Mouse (Mus musculus) liver, adult 2 months (tissue): ENCODE measurements at regions not wholly inside any gene's neighbourhood (a gene's known extent, or its start where the extent isn't known, plus 50 kb on each side); places are given as distances from the start of the nearest gene placed in this dataset.
A peak's percentile ranks its signal among the peaks of the same experiment; 100 is the strongest.

Experiments
- DNase-seq: peaks from one replicate; pipeline ENCODE4 v3.0.0-alpha.2; 2011; ENCODE audit warnings: low read depth, low spot score; ENCODE audit errors: extremely low read depth
- H3K27ac ChIP-seq: fragments of 200-500 bp; replicated peaks from 2 replicates; pipeline ENCODE4 v1.5.1; 2012; ENCODE audit warnings: low read depth, mild to moderate bottlenecking, control low read depth, inconsistent platforms, low read length; ENCODE audit not compliant: insufficient read depth
- H3K27me3 ChIP-seq: fragments of 200-500 bp; 2 replicates; pipeline ENCODE4 v1.6.1; 2012; ENCODE audit warnings: mild to moderate bottlenecking, moderate library complexity, low read length, inconsistent platforms; ENCODE audit not compliant: control insufficient read depth, insufficient read depth
- H3K36me3 ChIP-seq: fragments of 200-500 bp; 2 replicates; pipeline ENCODE4 v1.6.1; 2012; ENCODE audit warnings: low read length, inconsistent platforms; ENCODE audit not compliant: control insufficient read depth, insufficient read depth
- H3K4me1 ChIP-seq: fragments of 200-500 bp; 2 replicates; pipeline ENCODE4 v1.6.1; 2011; ENCODE audit warnings: low read length; ENCODE audit not compliant: control insufficient read depth, insufficient read depth
- H3K4me3 ChIP-seq: fragments of 200-500 bp; 2 replicates; pipeline ENCODE4 v1.5.1; 2011; ENCODE audit warnings: low read depth, mild to moderate bottlenecking, control low read depth, low read length, moderate library complexity; ENCODE audit not compliant: insufficient read depth
- H3K79me2 ChIP-seq: fragments of 200-500 bp; 2 replicates; pipeline ENCODE4 v1.6.1; 2012; ENCODE audit warnings: inconsistent platforms, mild to moderate bottlenecking, low read length, moderate library complexity; ENCODE audit not compliant: control insufficient read depth, insufficient read depth
- H3K9ac ChIP-seq: fragments of 200-500 bp; 2 replicates; pipeline ENCODE4 v1.6.1; 2012; ENCODE audit warnings: low read depth, mild to moderate bottlenecking, control low read depth, inconsistent platforms, low read length
- CTCF ChIP-seq: fragments of 200-500 bp; IDR thresholded peaks from 2 replicates; pipeline ENCODE4 v1.5.1; 2011; ENCODE audit warnings: low read depth, low read length, control low read depth
- POLR2A ChIP-seq: fragments of 200-500 bp; IDR thresholded peaks from 2 replicates; pipeline ENCODE4 v1.6.1; 2011; ENCODE audit warnings: low read length, control low read depth; ENCODE audit not compliant: insufficient read depth; ENCODE audit errors: extremely low read depth
- WGBS: fragments of 180-500 bp; shearing (Covaris S2); methylation state at CpG from one replicate; pipeline ENCODE4 v1.1.7; 2018; 5-methylcytosine and 5-hydroxymethylcytosine counted together

GRCm38 (mm10) chr9:50181360-50181759, 163.4 kb downstream of the Rpl10-ps3 start:
- DNase-seq = no peak
- Histone ChIP-seq H3K79me2 (no peaks in the 10 kb centered on the region), H3K4me1 (no peaks in the 10 kb centered on the region), H3K27me3 (peaks cover 6% of the 10 kb centered on the region; the same call in 1 of the 2 replicates), H3K9ac (no peak overlapping the region), H3K27ac (no peak overlapping the region), H3K4me3 (no peak overlapping the region), H3K36me3 (no peaks in the 10 kb centered on the region)
- no peak for TF ChIP-seq CTCF
- no peak for TF ChIP-seq POLR2A
- WGBS = 73% methylated on average over 2 of the region's 2 CpGs

- no peaks in the 10 kb centered on the region for H3K79me2 ChIP-seq
- no peak overlapping the region for H3K27ac ChIP-seq
- WGBS = 81% methylated on average over 2 of the region's 2 CpGs
- no peak for DNase-seq
- no peaks in the 10 kb centered on the region for H3K27me3 ChIP-seq
- H3K9ac ChIP-seq = no peak overlapping the region
- no peaks in the 10 kb centered on the region for H3K36me3 ChIP-seq
- TF ChIP-seq CTCF (no peak), POLR2A (no peak)
- no peak overlapping the region for H3K4me3 ChIP-seq
- no peaks in the 10 kb centered on the region for H3K4me1 ChIP-seq
These were observed 168.6 kb downstream of the Rpl10-ps3 start for GRCm38 (mm10) chr9:50176131-50176530.

- no peak for TF ChIP-seq POLR2A
- 0 out of 2 replicates have a peak, but pooled peaks have one; percentile 27 for TF ChIP-seq CTCF
- peak; percentile 55 for DNase-seq
- H3K4me3 ChIP-seq = no peak overlapping the region
- no peaks in the 10 kb centered on the region for H3K4me1 ChIP-seq
- H3K9ac ChIP-seq = no peak overlapping the region
- H3K27ac ChIP-seq = no peak overlapping the region
- H3K27me3 ChIP-seq = no peaks in the 10 kb centered on the region
- H3K36me3 ChIP-seq = no peaks in the 10 kb centered on the region
- 50% methylated on average over 7 of the region's 7 CpGs for WGBS
- no peaks in the 10 kb centered on the region for H3K79me2 ChIP-seq
These were observed 172.8 kb downstream of the Rpl10-ps3 start for GRCm38 (mm10) chr9:50171826-50172464.

DNA sequence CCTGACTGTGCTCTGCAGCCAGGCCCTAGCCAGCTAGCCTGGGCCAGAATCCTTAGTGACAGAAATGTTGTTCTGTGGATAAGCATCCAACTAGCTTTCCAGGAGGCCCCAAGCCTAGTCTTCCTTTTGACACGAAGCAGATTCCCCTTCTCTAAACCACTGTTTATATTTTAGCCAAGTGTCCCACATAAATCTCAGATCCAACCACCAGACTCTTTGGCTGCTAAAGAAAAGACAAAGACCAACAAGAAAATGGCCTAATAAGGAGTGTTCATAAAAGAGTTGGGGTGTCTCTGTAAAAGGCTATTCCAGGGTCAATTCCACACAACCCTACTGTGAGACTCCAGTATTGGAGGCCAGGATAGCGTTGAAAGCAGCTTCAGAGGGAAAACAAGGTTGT, 173.6 kb downstream of the Rpl10-ps3 start:
- H3K4me3 ChIP-seq = no peak overlapping the region
- no peaks in the 10 kb centered on the region for H3K4me1 ChIP-seq
- no peak for TF ChIP-seq CTCF
- TF ChIP-seq POLR2A = no peak
- H3K9ac ChIP-seq = no peak overlapping the region
- no peaks in the 10 kb centered on the region for H3K79me2 ChIP-seq
- H3K36me3 ChIP-seq = no peaks in the 10 kb centered on the region
- 65% methylated on average over 2 of the region's 2 CpGs for WGBS
- no peaks in the 10 kb centered on the region for H3K27me3 ChIP-seq
- no peak for DNase-seq
- no peak overlapping the region for H3K27ac ChIP-seq

DNA sequence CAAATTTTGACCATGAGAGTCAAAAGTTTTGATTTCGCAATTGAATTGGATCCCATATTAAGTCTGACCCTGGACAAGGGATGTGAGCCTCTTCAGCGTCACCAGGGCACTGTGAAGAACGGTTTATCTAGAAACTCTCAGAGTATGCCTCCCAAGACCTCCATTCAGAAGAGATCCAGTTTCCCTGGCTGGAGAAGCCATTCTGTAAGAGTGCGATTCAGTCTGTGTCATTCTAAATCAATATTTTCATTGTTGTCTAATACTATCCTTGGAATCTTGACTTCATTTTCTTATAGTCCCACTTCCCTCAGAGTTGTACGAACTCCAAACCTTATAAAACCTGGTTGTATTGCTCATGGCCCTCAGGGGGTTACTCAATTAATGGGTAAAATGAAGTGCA, 174.1 kb downstream of the Rpl10-ps3 start:
- WGBS = 67% methylated on average over 5 of the region's 5 CpGs
- no peak overlapping the region for H3K27ac ChIP-seq
- H3K79me2 ChIP-seq = no peaks in the 10 kb centered on the region
- no peaks in the 10 kb centered on the region for H3K4me1 ChIP-seq
- no peak overlapping the region for H3K4me3 ChIP-seq
- peak; percentile 42 for DNase-seq
- TF ChIP-seq POLR2A (no peak), CTCF (no peak)
- no peaks in the 10 kb centered on the region for H3K36me3 ChIP-seq
- H3K9ac ChIP-seq = no peak overlapping the region
- no peaks in the 10 kb centered on the region for H3K27me3 ChIP-seq

DNA sequence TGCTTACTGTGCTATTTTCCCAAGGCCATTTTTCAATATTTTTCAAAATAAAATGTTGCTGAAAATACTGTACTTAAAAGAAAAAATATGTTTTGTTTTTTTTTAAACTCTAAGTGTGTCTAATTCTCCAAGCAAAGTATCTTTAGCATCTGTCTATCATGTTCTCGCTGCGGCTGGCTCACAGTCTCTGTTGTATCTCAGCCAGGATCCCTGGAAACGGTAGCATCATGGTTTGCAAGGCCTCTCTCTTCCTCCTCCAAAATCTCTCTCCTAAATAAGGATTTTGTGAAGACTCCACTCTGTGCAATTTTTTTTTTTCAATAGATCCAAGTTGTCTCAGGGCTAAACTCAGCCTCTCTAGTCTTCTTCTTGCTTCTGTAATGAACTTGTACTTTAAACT, 190.2 kb downstream of the Rpl10-ps3 start:
- Histone ChIP-seq H3K27ac (no peak overlapping the region), H3K79me2 (no peaks in the 10 kb centered on the region), H3K4me3 (no peak overlapping the region), H3K9ac (no peak overlapping the region), H3K27me3 (no peaks in the 10 kb centered on the region), H3K4me1 (no peaks in the 10 kb centered on the region), H3K36me3 (no peaks in the 10 kb centered on the region)
- 91% methylated on average over 3 of the region's 3 CpGs for WGBS
- no peak for DNase-seq
- no peak for TF ChIP-seq POLR2A
- no peak for TF ChIP-seq CTCF
